Mouse (Mus musculus): ENCODE data around the gene Gm12216.

GRCm38 (mm10) chr11:53825409-53825808, 33.6 kb downstream of the Gm12216 start:
- no peak for TF ChIP-seq ZNF384 (IDR thresholded peaks at IDR 0.05; ENCODE audit: low read depth, low read length)
- TF ChIP-seq ZC3H11A (IDR thresholded peaks at IDR 0.05; ENCODE audit: borderline replicate concordance, low read depth, low read length), result no peak
- TF ChIP-seq HCFC1 (IDR thresholded peaks at IDR 0.05; ENCODE audit: borderline replicate concordance, insufficient read depth, low read length), result no peak
- TF ChIP-seq MAFK (IDR thresholded peaks at IDR 0.05; ENCODE audit: insufficient read depth, low read depth, low read length), result no peak
- no peak for TF ChIP-seq CHD2 (IDR thresholded peaks at IDR 0.05; ENCODE audit: low read depth, low read length)

Measured in ES-E14 (cell line).